Mouse (Mus musculus) urinary bladder, postnatal 10 days (tissue): ENCODE measurements around the gene Ptpro.

ENCODE experiments used
- DNase-seq: peaks from one replicate; pipeline ENCODE4 v3.0.0; 2022; ENCODE audit warnings: low spot score

Gene Ptpro

GRCm38 (mm10) chr6:137294973-137295820, 43.1 kb downstream of the Ptpro start:
- no peak for DNase-seq

DNA sequence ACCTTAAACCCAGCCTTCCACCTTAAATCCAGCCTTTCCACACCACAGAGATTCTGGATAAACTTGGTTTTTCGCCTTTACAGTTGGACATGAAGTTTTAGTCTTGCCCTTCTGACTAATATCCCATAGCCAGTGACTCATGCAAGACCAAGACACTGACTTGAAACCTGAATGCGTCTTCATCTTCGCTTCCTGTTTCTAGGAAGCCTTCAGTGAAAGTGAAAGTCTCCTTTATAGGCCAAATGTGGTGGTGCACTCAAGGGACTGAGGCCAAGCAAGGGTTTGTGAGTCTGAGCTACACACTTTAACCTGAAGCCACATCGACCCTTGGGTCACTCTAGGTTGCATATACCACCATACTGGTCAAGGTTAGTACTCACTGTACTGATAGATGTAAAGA, 50.4 kb downstream of the Ptpro start:
- DNase-seq: no peak

- DNase-seq: no peak
Observed at GRCm38 (mm10) chr6:137303824-137304223, 51.7 kb downstream of the Ptpro start.

DNA sequence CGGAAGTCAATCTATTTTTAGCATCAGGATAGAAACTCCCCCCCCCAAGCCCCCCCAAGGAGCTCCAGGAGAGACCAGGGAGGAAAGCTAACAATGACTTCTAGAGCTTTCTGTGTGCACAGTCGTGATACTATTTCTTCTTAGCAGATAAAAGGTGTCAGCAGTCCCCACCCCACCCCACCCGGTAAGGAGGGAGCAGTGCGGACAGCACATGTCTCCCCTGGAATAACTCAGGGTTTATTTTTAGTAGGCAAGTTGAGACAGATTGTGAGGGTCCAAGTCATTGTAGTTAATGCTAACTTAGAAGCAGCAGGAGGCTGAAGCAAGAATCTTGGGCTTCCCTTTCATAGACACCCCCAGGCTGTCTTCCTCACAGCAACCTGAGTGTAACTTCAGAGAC, 63.1 kb downstream of the Ptpro start:
- DNase-seq: no peak

DNA sequence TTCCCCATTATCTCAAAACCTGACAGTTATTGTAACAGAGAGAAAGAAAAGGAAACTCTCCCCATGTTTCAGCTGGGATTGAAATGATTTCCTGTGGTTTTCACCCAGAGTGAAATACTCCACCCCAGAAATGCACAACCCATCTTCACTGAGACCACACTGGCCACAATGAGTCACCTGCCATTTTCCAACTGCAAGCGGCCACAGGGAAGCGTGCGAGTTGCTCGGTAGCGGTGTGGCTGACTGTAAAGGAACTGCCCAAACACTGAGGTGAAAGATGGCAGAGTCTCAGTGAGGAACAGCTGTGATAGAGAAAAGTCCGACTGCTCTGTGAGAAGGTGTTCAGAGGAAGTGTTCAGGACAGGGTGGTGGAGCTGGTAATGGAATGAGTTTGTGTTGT, 64.2 kb downstream of the Ptpro start:
- no peak for DNase-seq

DNA sequence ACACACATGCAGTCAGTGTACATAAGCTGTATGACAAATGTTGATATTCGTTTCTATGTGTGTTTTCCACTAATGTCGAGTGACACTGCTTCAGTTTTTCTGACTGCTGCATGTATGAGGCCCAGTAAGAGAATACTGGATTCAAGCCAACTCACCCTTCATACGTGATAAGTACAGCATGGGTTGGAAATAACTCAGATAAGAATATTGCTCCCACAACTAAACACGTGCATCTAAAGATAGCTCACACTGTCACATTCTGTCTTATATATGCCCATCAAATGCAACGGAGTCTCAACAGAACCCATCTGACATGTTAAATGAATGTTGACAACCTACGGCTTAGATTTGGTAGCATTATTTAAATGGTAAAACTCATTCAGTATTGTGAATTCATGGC, 65.4 kb downstream of the Ptpro start:
- DNase-seq: no peak

DNA sequence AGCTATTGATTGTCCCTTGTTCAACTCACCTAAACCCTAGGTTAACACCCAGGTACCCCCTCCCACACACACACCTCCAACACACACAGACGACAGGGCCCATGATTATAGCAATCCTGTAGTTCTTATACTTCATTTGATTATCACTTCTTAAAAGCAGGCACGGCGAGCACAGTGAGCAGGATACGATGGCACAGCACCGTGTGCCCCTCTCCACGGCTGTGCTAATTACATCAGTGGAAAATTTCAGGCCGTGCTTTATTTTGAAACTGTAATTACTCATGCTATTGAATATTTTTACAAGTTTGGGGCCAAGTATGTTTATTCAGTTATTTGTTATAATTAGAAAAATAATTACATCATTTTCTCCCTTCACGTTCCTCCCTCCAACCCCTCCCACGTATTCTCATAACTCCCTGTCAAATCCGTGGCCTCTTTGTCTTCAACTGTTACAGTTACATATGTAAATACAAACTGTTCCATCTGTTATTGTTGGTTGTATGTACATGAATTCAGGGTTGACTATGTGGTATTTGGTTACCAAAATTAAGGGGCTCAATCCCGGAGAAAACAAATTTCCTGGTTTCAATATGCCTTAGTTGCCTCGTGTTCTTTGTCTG, 66.2 kb downstream of the Ptpro start:
- no peak for DNase-seq

GRCm38 (mm10) chr6:137319658-137320057, 67.5 kb downstream of the Ptpro start:
- no peak for DNase-seq

DNA sequence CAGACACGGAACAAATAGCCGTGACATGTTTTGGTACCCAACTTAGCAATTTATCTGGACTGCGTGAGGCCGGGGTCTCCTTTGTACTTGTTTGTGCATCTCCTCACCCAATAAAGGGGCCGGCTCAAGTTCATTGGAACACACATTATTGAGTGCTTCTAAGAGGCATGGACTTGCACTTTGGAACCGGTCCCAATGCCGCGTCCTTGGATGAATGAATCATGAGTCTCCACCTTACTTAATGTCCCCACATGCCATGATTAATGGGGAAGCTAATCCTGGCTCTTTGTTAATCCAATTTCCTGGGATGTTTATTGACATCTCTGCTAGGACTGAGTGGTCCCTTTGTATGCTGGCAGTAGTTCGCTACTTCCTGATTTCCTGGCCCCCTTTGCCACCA, 75.6 kb downstream of the Ptpro start:
- DNase-seq: no peak

DNA sequence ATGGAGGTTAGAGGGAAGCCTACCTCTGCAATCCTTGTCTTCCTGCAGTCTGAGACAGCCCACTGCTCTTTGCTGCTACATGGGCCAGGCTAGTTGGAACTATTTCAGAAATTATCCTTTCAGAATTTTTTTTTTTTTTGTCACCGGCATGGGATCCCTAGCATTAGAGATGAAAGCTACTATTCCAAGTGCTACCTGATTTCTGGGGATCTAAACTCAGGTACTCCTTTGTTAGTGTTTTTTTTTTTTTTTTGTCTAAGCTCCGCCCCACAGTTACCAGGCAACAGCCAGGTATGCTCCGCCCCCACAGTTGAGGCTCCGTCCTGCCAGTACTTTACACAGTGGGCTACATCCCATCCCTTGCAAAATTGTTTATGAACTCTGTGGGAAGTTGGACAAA, 76.1 kb downstream of the Ptpro start:
- no peak for DNase-seq

DNA sequence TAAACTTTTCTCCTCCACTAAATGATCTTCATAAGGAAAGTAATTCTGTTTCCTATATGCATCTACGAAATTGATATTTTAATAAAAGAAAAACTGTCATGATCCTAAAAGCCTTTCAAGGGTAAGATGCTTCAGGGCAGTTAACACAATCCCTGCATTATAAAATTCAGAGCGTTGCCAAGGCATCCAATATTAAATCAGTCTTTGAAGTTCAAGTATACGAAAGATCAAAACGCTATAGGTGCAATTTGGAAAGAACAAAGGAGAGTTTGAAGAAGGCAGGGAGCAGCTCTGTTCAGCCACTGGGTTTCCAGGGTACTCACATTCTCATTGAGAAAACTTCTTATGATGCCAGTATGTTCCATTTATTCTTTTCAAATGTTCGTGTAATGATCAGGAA, 78.7 kb downstream of the Ptpro start:
- no peak for DNase-seq

- no peak for DNase-seq
Observed at GRCm38 (mm10) chr6:137331826-137332225, 79.7 kb downstream of the Ptpro start.

DNA sequence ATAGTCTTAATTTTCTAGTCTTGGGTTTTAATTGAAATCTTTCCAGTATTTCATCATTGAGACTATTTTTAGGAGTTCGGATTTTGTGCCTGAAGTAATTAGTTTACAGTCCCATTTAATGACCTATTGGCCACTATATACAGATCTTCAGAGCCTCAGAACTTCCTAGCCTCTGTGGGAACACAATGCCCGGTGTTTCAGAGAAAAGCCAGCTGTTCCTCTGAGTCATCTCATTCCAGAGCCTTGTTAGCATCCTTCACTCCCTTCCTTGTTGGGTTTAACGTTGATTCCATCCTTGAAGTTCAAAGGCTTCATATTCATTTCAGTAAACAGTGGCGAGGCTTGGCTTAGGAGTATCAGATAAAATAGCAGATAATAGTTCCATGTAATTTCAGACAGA, 87.0 kb downstream of the Ptpro start:
- no peak for DNase-seq

DNA sequence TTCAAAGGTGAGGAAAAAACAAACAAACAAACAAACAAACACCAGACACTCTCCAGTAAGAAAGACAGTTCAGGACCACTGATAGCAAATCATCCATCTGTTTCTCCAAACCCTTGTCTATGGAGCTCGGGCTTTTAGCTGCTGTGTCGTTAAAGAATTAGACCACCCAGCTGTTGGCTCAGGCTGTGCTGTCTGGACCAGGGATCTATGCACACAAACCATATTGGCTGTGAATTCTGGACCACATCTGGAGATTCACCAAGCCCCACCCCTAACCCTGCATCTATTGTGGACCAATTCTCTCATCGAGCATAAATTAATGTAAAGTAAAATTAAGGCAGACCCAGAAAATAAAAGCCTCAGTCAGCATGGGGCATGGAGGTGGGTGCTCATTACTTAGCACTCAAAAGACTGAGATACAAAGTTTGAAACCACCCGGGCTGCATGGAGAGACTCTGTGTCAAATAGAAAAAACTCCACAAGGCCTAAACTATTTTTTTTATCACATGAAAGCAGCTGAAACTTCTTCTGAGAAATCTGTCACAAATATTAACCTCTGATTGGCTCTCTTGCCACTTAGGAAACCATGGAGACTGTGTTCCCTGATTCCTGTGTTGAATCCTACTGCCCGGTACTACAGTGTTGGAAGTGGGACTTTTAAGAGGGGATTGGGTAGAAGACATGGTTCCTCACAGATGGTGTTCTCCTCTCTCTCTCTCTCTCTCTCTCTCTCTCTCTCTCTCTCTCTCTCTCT, 91.7 kb downstream of the Ptpro start:
- DNase-seq: no peak

- DNase-seq: no peak
Observed at GRCm38 (mm10) chr6:137360166-137360565, 108.0 kb downstream of the Ptpro start.

GRCm38 (mm10) chr6:137362216-137362615, 110.1 kb downstream of the Ptpro start:
- DNase-seq: no peak

DNA sequence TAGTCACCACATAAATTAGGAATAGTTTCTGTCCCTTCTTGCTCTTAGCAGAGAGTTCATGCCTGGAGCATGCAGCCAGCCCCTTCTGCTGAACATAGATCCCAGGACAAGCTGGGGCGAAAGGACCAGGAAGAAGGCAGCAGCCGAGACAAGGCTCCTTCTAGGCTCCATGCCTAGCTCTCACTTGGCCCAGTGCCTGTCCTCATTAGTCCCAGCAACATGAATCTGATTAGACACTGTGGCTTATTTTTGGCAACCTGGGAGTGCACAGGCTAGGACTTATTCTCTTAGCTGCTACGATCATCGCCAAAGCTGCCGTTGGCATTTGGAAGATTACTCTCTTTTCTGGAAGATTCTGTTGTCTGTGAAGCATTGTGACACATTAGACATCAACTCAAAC, 112.6 kb downstream of the Ptpro start:
- no peak for DNase-seq

- DNase-seq: no peak
Observed at GRCm38 (mm10) chr6:137365637-137366036, 113.5 kb downstream of the Ptpro start.

- no peak for DNase-seq
Observed at GRCm38 (mm10) chr6:137370745-137371144, 118.6 kb downstream of the Ptpro start.

DNA sequence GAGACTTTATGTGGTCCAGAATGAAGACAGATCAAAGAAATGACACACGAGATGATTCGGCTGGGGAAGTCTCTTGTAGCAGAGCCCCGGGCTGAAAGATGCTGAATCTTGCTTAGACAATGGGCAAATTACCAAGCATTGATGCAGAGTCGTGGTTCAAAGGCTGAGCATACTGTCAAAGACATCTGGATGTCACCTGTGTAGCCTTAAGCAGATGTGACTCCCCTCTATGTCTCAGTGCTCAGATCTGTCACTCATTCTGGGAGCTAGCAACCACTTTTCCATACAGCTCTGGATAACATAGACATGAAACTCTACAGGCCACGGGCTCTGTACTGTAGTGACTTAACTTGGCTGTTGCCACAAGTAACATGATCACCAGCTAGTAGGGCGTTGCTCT, 119.3 kb downstream of the Ptpro start:
- no peak for DNase-seq

DNA sequence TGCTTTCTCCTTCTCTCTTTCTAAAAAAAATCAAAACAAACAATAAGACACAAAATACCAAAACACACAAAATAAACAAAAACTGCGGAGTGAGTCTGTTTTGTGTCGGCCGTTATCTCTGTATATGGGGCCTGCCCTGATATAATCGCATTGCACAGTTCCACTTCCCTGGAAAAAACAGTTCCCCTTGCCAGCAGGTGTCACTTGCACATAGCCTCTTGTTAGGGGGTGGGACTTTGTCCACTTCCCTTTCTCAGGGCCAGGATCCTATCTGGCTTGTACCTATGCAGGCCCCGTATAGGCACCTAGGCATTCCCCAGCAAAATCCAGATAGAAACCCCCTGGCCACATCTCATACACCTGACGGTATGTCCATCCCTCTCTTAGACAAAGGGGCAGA, 121.8 kb downstream of the Ptpro start:
- no peak for DNase-seq

DNA sequence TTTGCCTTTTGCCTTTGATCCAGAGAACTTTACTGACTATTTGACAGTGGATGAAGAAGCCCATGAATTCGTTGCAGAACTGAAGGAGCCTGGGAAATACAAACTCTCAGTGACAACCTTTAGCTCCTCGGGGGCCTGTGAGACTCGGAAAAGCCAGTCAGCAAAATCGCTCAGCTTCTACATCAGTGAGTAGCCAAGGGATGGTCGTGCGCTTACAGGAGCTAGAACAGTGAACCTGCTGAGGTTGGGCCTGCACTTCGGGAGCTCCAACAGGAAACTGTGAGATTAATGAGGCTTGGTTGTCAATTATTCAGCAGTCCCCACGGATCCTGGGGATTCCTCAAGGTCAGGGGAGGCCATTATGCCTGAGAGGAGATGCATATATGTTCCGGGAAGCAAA, 130.4 kb downstream of the Ptpro start:
- DNase-seq: no peak

DNA sequence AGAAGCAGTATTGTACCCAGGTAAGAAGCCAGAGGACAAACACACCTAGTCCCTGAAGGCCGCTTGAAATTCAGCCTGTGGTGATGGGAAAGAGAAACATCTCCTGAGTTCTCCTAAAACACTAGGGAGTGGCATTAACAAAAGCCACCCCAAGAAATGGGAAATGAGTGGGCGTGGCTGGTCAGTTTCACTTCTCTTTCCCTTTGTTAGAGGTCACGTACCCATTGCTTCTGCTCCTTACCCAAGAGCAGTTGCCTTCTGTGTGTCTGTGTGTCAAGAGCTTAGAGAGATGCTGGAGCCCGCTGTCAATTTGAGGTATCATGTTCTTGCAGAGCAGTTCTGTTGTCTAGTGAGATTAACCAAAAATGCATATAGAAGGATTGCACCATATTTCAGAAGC, 134.2 kb downstream of the Ptpro start:
- DNase-seq: no peak
